Mouse (Mus musculus) lung, postnatal 25 days (tissue): ENCODE measurements around the gene Ksr1.

ENCODE experiments used
- DNase-seq: peaks from one replicate; pipeline ENCODE4 v3.0.0; 2022; ENCODE audit warnings: low spot score

Gene Ksr1

DNA sequence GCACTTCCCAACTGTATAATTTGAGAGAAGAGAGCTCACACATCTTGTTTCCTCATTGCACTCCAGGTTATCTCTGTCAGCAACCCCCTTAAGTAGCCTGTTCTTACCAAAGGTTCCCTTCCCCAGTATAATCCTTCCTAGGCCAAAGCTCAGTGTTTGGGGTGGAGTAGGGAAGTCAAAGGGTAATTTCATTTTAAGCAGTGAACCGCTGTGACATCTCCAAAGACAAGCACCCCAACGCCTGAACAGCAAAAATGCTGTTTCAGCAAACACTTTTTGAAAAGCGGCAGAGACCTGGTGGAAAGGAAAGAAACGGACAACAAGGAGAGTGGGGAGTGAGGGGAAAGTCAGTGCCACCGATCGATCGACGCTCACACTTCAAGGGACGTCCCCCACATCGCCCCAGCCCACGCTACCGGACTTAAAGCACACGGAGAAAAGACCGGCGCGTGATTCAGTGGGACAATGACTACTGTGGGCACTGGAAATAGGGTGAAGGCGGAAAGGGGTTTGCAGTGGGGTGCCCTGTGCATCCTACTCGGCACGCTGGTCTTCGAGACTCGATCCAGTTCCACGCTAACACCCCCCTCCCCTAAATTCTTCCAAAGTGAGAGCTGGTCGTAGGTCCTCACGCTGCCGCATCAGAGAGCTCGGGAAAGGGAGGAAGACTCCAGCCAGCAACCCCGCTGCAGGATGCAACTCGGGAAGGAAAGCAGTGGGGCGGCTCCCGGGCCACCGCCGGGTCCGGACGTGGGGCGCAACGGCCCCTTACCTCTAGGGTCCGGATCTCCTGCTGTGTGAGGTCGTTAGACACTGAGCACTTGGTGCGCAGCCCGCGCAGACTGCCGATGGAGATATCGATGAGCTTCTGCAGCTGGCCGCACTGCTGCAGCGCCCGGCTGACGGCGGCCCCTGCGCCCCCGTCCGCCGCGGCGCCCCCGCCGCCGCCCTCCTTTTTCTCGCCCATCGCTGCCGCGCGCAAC is 633 bp downstream of the Ksr1 start:
- no peak for DNase-seq

DNA sequence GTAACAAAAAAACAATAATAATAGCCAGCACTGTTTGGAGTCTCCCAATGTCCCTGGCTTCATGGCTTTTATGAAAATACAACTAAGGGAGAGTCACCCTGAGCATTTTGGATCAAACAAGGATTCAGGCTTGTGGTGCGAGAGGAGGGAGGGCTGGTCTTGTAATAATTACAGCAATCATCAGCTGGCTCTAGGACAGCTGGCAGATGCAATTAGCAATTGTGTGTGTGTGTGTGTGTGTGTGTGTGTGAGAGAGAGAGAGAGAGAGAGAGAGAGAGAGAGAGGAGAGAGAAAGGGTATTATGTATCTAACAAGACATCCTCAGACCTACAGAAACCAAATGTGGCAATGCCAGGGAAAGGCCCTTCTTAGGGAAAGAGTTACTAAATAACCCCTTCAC is 1.5 kb downstream of the Ksr1 start:
- no peak for DNase-seq

DNA sequence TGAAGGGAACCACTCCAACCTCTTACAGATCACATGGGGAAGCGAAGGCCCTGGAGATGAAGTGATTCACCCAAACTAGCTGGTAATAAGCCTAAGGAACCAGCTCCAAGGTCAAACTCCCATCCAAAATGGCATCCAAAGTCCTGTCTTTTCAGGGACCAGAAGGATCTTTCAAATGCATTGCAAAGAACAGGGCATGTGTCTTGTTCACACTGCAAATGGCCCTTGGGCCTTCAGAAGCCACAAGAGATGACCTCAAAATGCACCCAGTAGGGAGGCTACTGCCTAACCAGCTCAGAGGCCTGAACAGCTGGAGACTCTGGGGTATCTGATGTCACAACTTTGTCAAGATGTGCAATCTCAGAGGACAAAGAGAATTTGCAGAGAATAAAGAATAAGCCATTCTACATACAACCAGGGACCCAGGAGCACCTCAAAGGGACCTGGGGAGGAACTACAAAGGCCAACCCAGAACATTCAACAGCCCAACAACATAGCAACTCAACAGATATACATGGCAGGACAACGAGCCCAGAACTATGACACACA is 2.1 kb downstream of the Ksr1 start:
- DNase-seq, result no peak

DNA sequence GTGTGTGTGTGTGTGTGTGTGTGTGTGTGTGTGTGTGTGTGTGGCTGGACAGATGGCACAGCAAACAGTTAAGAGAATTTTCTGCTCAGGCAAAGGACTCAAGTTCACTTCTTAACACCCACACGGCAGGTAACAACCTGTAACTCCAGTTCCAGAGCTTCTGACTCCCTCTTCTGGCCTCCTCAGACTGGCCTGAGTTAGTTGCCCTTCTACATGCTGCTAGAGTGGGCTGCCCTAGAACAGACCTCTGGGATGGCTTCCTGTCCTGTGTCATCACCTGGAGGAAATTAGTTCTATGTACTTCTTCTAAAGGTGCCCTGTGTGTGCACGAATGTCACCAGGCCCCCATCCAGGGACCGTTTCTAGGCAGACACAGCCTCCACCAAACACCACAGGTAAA is 2.9 kb downstream of the Ksr1 start:
- no peak for DNase-seq

DNA sequence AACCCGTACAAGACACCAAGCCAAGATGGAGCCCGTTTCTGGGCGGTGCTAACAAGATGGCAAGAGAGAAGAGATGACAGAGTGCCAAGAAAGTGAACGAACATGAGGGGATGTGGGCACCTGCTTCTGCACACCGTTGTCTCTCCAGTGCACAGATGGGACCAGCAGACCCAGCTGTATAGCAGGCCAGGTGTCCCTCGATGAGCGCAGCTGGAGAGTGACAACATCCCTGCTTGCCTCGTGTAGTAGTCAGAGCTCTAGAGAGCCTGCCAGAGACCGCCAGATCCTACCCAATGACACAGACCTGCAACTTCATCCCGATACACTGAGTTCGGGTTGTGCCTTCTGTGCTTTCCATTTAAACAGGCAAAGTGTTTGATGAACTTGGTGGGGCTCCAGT is 3.8 kb downstream of the Ksr1 start:
- no peak for DNase-seq

DNA sequence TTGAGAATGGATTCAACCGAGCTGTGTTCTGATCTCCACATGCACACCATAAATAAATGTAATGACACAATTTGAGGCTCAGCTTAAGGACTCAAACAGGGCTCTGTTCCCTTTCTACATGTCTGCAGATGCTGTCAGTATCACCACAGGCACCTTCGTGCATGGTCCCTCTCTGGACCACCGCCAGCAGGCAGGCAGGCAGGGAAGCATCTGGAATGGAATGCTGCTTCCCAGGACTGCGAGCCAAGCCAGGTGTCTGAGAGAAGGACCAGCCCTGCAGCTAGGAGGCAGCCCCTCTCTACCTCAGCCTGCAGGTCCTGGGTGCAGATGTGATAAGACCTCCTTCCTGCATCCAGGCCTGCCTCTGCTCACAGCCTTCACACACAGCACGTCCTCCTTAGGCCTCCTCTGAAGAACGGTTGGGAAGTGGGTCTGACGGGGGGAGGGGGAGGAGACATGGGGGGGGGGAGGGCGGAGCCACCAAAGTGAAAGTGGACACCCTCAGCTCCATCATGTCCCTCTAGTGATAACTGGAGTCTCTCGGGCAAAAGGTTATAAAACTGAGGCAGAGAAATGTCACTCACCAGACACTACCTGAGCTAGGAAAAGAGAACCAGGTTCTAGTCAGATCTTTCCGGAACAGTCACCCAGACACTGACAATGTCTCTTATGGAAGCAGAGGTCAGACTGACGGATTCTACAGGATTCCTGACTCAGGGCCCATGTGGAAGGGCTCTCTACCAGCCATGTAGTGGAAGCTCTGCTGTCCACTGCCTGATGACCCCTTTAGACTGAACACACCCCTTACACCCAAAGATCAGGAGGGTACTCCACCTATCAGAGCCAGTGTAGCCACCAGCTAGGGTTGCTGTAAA is 4.7 kb downstream of the Ksr1 start:
- no peak for DNase-seq

DNA sequence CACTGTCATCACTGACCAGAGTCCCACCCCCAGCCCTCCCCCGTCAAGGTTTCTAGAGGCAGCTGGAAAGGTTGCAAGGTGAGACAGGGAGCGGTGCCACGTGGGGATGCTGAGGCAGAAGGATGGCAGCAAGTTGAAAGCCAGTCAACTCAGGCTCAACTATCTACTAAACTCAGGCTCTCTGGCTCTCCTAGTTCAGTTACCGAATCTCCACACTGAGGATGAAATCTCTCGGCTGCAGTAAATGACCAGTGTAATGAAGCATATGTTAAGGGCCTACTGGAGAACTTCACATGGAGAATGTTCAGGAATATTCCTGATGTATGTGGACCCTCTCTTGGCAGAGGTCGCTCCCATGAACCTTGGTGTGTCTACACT is 5.7 kb downstream of the Ksr1 start:
- no peak for DNase-seq

DNA sequence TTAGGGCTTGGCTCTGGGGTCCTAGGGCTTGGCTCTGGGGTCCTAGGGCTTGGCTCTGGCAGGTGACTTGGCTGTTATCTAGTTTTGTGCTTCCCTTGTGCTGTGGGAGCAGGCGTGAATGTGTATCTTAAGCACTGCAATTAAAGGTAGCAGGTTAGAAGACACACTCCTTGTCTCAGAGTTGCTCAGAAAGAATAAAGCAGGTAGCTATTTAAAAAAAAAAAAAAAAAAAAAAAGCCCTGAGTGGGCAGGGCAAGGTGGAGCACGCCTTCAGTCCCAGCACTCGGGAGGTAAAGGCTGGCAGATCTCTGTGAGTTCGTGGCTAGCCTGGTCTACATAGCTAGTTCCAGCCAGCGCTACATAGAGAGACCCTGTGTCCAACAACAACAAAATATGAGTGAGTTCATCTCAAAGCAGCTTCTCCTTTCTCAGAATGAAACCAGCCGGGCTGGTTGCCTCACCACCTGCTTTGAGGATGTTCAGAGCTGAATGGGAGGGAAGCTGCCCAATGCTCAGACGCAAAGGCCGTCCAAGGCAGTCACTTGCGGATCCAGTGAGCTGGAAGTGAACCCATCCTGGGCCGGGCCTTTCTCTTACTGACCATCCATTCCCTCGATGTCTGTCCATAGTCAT is 6.2 kb downstream of the Ksr1 start:
- DNase-seq, result no peak

DNA sequence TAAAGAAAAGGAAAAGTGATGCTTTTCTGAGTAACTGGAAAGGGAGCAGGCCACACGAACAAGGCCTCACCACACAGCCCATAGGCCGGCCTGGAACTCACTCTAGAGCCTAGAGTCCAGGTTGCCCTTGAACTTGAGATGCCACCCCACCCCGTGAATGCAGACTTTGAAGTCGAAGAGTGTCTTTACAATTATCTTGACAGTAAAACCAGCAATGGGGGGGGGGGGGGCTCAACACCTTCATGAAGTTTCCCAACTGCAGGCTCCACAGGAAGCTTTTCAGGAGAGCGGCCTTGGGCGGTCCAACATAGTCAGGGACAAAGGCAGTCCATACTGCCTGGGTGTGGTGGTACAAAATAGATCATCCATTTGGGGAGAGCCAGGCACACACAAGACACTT is 7.6 kb downstream of the Ksr1 start:
- DNase-seq, result no peak

DNA sequence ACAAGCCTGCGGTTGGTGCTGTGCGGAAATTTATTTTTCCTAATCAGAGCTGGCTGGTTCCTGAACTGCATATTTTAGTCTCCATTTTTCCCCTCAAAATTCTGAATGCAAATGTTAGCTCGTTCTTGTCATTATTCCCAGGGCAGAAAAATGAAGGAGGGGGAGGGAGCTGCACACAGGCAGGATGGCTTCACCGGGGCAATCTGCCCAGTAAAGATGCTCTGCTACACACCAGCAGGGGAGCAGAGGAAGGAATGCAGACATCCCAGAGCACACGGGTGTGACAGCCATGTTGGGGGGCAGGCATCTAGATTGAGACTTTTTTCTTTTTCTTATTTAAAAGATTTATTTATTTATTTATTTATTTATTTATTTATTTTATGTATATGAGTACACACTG is 9.0 kb downstream of the Ksr1 start:
- DNase-seq, result no peak

DNA sequence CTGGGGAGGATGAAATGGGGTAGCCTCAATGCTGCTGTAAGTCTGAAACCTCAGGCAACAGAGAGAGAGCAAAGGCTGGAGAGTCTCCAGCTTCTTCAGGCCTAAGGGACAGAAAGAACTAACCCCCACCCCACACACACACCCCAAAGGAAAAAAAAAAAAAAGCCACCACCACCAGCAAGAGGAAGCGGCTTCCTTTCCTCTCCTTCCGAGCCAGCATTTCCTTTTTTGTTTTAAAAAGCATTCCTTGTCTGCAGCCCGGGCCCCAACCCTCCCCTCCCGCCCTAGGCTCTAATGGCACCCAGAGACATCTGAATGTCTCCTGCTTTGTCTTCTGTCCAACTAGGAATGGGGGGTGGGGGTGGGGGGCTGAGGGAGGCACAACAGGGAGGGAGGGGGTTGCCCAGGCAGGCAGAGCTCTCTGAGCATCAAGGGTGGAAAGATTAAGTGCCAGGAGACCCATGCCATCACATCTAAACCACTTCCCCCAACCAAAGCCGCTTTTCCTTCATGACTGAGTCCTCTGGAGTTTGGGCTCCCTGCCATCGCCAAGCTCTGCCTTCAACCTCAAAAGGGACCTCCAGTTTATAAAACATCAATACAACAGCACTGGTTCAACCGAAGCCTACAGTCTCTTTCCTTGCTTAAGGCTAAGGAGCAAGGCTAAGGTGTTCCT is 10.4 kb downstream of the Ksr1 start:
- no peak for DNase-seq

DNA sequence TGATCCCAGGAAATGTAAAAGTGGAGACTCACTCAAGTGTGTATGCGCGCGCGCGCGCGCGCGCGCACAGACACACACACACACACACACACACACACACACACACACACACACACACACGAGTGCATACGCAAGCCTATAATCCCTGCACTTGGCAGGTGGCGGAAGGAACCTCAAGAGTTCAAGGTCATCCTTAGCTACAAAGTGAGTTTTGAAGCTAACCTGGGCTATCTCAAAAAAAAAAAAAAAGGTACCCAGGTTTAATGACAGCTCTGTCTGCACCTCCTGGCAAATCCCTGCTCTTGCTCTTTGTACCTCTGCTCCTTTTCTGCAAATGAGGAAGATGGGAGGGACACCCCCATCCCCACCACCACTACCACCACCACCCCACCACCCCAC is 11.1 kb downstream of the Ksr1 start:
- DNase-seq, result no peak

DNA sequence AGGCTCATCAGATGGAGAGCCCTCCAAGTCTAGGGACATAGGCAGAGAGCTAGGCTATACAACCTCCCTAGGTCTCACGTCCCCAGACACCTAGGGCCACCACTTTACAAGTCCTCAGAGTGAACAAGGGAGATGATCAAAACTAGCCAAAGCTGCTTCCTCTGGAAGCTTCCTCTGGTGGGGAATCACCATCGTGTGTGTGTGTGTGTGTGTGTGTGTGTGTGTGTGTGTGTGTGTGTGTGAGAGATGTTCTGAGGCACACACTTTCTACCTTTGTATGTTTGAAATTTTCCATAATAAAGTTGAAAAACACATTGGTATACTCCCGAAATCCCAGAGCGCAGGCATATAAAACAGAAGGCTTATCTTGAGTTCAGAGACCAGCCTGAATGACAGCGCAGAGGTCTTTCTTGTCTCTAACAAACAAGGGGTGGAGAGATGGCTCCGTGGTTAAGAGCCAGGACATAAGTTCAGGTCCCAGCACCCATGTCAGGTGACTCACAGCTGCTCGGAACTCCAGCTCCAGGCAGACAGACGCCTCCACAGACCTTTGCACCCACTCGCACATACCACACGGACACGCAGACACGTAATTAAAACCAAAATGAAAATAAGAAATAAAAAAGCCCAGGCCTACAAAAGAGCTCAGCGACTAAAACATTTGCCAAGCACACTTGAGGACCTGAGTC is 11.6 kb downstream of the Ksr1 start:
- DNase-seq, result no peak

DNA sequence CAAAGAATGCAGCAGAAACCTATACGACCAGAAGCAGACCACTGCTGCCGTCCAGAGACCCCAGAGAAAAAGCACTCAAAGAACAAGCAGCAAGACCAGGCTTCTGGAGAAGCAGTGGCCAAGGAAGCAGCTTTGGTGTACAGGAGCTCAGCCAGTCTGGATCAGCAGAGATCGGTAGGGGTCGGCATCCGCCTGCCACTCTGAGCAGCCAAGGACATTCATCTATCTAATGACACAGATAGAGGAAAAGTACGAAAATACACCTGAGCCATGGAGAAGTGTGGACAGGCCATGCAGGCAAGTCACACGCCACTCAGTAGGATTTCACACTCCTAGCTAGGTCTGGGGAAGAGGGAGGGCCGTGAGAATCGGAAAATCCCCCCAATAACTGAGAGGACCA is 12.2 kb downstream of the Ksr1 start:
- DNase-seq, result no peak

DNA sequence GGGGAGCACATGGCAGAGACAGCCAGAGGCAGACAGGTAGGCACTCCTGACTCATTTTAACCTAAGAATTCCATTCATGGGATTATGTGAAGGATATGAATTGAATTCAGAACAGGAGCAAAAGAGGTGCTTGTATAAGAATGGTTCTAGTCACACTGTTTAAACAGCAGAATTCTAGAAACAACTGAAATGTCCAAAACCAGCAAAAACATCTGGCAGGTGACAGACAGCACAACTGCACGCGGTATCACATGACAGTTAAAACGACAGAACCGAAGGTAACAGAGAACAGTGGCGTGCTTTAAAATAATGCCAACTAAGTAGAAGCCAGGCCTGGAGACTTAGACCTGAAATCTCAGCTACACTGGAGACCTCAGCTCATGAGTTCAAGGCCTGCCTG is 13.2 kb downstream of the Ksr1 start:
- DNase-seq, result no peak

DNA sequence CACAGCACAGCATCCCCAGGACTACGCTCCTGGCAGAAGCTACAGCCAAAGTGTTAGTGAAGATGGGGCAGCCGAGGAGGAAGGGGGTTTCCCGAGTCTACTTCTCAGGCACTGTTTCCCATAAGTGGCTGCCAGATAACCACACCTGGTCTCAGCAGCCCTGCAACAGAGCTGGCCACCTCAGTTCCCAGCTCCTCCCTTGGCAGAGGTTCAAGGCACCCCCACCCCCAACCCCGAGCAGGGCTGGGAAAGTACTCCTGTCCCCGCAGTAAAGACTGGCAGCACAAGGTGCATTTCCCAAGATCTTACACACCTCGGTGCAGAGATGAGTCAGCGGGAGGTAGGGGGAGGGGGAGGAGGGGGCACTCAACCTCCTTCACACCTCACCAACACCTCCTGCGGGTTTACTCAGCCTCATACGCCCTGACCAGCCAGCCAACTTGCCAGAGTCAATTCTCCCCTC is 14.2 kb downstream of the Ksr1 start:
- no peak for DNase-seq

DNA sequence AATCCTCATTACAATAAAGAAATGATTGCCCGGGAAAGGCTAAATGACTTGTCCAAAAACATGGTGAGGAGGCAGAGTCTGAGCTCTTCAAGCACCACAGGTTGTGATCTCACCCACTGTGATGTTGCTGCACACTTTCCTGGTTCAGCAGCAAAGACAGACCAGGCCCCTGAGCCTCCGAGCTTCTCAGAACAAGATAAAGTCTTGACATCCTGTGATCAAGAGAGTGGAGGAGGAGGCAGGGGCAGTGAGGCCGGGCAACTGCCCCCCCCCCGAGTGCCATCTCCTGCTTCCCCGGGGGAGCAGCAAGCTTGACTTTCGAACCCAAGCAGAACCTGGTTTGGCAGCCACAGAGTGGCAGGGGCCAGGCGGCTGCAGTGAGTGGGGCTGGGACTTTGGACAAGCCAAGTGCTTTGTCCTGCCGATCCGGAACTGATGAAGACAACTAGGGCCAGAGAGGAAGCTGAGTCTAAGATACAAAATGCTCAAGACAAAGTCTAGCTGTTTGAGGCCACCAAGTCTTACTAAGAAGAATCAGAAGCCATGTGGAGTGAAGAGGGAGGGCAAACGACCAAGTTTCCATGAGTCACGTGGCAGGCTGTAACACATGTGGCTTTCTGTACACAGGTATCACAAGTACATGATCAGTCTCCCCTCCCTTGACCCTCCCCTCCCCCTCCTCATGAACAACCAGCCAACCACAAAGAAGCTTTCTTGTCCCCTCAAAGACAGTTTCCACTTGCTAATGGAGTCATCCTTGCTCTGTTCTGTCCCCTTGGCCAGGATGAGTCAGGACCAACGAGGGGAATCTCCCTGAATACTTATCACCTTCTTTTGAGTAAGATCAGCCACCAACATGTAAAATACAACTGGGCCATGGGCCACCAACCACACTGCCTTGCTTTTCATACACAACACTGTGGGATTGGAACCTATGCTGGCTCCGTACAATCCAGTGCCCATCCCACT is 16.5 kb downstream of the Ksr1 start:
- DNase-seq, result no peak

DNA sequence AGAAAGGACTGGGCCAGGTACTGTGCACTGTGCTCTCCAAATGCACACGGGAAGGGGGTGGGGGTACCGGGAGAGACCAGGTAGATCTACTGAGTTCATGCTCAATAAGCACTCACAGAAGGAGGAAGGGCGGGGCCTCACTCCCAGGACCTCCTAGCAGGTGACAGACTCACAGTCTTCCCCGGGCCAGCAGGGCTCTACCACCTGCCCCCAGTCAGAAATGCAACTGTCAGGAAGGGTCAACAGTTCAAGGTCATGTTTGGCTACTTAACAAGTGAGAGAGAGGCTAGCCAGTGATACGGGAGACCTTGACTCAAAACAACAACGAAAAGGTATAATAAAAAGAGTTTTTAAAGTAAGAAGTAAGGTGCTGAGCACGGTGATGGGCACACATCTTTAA is 18.0 kb downstream of the Ksr1 start:
- DNase-seq, result no peak

DNA sequence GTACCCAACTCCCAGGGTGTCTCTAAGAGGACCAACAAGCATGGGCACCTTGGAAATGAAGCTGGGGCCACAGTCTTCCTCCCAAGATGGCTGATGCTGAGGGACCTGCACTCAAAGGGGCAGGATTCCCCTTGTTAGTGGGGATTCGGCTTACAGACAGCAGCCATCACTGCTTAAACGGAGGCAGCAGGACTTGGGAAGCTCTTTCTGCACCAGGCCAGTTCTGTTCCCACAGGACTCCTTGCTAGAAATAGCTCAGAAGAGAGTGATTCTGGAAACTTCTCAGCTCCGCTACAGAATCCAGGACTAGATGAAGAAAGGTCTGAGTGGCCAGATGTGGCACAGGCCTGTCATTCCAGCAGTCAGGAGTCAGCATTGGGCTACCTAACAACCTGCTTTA is 19.2 kb downstream of the Ksr1 start:
- no peak for DNase-seq

DNA sequence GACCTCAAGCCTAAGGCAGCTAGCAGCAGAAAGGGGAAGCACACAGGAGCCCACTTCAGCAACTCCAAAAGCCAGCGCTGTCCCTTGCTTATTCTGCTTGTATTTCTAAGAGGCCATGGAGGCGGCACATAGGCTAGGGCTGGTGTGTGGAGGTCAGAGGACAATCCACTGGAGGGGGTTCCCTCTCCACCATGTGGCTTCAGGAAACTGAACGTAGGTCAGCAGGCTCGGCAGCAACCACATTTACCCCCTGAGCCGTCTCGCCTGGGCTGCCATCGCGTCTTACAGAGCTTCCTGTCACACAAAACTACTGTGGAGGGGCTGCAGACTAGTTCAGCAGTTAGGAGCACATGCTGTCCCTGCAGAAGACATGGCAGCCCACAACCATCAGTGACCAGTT is 20.4 kb downstream of the Ksr1 start:
- no peak for DNase-seq
